Mouse (Mus musculus): ENCODE results near the gene Parm1.

The Parm1 gene

GRCm38 (mm10) chr5:91581799-91582198 is 64.4 kb downstream of the Parm1 start:
- no peak for DNase-seq

- no peak for DNase-seq
These were observed 68.8 kb downstream of the Parm1 start for GRCm38 (mm10) chr5:91586206-91586605.

GRCm38 (mm10) chr5:91594083-91594482 is 76.7 kb downstream of the Parm1 start:
- no peak for DNase-seq

- no peak for DNase-seq
These were observed 79.8 kb downstream of the Parm1 start for GRCm38 (mm10) chr5:91597216-91597615.

GRCm38 (mm10) chr5:91599801-91600200 is 82.4 kb downstream of the Parm1 start:
- no peak for DNase-seq

- no peak for DNase-seq
These were observed 85.9 kb downstream of the Parm1 start for GRCm38 (mm10) chr5:91603347-91603746.

- DNase-seq, result no peak
These were observed 86.5 kb downstream of the Parm1 start for GRCm38 (mm10) chr5:91603787-91604439.

GRCm38 (mm10) chr5:91607234-91607633 is 89.8 kb downstream of the Parm1 start:
- no peak for DNase-seq

GRCm38 (mm10) chr5:91607841-91608240 is 90.4 kb downstream of the Parm1 start:
- no peak for DNase-seq

GRCm38 (mm10) chr5:91609041-91609440 is 91.6 kb downstream of the Parm1 start:
- DNase-seq, result no peak

GRCm38 (mm10) chr5:91609511-91610300 is 92.3 kb downstream of the Parm1 start:
- no peak for DNase-seq

GRCm38 (mm10) chr5:91610499-91610898 is 93.1 kb downstream of the Parm1 start:
- no peak for DNase-seq

GRCm38 (mm10) chr5:91611589-91611988 is 94.2 kb downstream of the Parm1 start:
- DNase-seq, result no peak

GRCm38 (mm10) chr5:91617331-91618233 is 100.2 kb downstream of the Parm1 start:
- DNase-seq, result no peak

GRCm38 (mm10) chr5:91618661-91619173 is 101.3 kb downstream of the Parm1 start:
- no peak for DNase-seq

- no peak for DNase-seq
These were observed 103.8 kb downstream of the Parm1 start for GRCm38 (mm10) chr5:91621197-91621596.

- DNase-seq, result no peak
These were observed 109.4 kb downstream of the Parm1 start for GRCm38 (mm10) chr5:91626823-91627222.

- peak; percentile 22 to 52 for DNase-seq
These were observed 112.1 kb downstream of the Parm1 start for GRCm38 (mm10) chr5:91629472-91629871.

GRCm38 (mm10) chr5:91651330-91651729 is 133.9 kb downstream of the Parm1 start:
- no peak for DNase-seq

GRCm38 (mm10) chr5:91653061-91653915 is 135.9 kb downstream of the Parm1 start:
- no peak for DNase-seq

GRCm38 (mm10) chr5:91654331-91655048 is 137.1 kb downstream of the Parm1 start:
- DNase-seq, result no peak
